ENCODE assay signal across 18 mouse cellular contexts in the genomic region with DNA sequence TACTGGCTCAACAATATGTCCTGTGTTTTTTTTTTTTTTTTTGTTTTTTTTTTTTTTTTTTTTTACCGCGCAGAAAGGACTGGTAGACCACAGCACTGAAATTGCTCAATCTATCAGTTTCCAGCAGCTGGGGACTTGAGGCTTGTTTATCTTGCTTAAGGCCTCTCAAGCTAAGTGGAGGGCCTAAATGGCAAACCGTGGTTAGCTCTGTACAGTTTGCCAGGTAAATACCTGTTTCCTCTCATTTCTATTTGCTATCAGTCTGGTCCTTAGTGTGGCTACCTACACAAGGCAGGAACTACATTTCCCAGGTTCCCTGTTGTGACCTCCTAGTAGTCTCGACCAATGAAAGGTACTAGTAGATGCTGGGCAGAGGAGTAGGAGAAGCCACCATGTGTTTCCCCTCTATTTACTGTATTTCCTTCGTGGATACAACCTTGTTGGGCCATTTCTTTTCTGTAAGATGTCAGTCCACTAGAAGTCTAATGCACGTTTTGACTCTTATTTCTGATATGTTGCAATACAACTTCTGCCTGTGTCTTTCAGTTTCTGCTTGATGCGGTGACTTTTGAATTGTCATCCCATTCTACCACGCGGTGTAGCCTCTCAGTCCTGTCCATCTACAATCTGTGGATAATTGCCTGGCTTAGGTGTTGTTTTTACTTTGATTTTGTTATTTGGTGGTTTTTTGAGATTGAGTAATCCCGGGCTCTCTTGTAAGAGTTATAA.
DNase-seq lines count a peak whose midpoint lies in the region; ATAC-seq and TF ChIP-seq lines count a peak whose summit lies in the region.
"Had no signal": no experiment of that assay in that cellular context is flagged by ENCODE, and none has a peak within 500 bp of the region (broad histone marks: within the 10 kb centered on the region; RNA-seq: fewer than 3 reads in every experiment).

No protein-coding gene starts in this region.

- no peaks in the 10 kb centered on the region for H3K79me2 ChIP-seq in heart, adult 2 months (replicated peaks; ENCODE audit: control insufficient read depth, insufficient read depth, low read length)

- 34% methylated on average over 10 of the region's 10 CpGs for WGBS in liver, embryonic 13.5 days (ENCODE audit: insufficient replicate concordance)
- 62% methylated on average over 10 of the region's 10 CpGs for WGBS in heart, adult 2 months

- no peak for TF ChIP-seq CTCF in heart, adult 2 months (IDR thresholded peaks at IDR 0.05)

- ATAC-seq in liver, embryonic 13.5 days (ENCODE audit: low read depth): peak; percentile 95
- ATAC-seq: forebrain, postnatal 0 days; midbrain, embryonic 13.5 days had no signal

- no peaks in the 10 kb centered on the region for H3K27me3 ChIP-seq in liver, embryonic 13.5 days
- no peaks in the 10 kb centered on the region for H3K27me3 ChIP-seq in heart, adult 2 months (ENCODE audit: control insufficient read depth, insufficient read depth, low read length)
- H3K27me3 ChIP-seq: embryonic facial prominence, embryonic 13.5 days; midbrain, embryonic 13.5 days; neural tube, embryonic 15.5 days had no signal

- peaks cover 14% of the 10 kb centered on the region for H3K4me1 ChIP-seq in liver, embryonic 13.5 days (replicated peaks)
- no peaks in the 10 kb centered on the region for H3K4me1 ChIP-seq in heart, adult 2 months (ENCODE audit: control insufficient read depth, insufficient read depth, low read length)
- H3K4me1 ChIP-seq: embryonic facial prominence, embryonic 13.5 days; midbrain, embryonic 13.5 days; neural tube, embryonic 15.5 days had no signal

- no peak overlapping the region; the same call in 1 of the 2 replicates for H3K9ac ChIP-seq in liver, embryonic 13.5 days
- no peak overlapping the region for H3K9ac ChIP-seq in heart, adult 2 months (ENCODE audit: low read depth, low read length)
- H3K9ac ChIP-seq: embryonic facial prominence, embryonic 13.5 days; forebrain, postnatal 0 days; midbrain, embryonic 13.5 days; neural tube, embryonic 15.5 days had no signal

- peak; percentile 97 for DNase-seq in 416B (ENCODE audit: low read depth)
- peak; percentile 39 for DNase-seq in c-Kit-positive CD71-negative TER-119-negative erythroid progenitor cells, embryonic 14.5 days (ENCODE audit: low read depth)
- peak; percentile 49 for DNase-seq in liver, embryonic 13.5 days
- DNase-seq in lung, postnatal 14 days: peak; percentile 7
- no peak for DNase-seq in heart, postnatal 25 days (ENCODE audit: low spot score)
- DNase-seq in heart, adult 2 months: no peak
- DNase-seq in urinary bladder, adult 2 months (ENCODE audit: low spot score): no peak
- DNase-seq in kidney, postnatal 36 days: no peak
- DNase-seq: adrenal gland, adult 2 months; cerebellum, adult 9-10 months; forebrain, postnatal 0 days; heart, postnatal 4 days; kidney, adult 11 months; thymus, postnatal 25 days had no signal

- intact Hi-C loops in heart, postnatal 25 days (cut with DNase I): no loop called here
- intact Hi-C loops in heart, adult 2 months (cut with DNase I): no loop called here

- no peak overlapping the region; the same call in 1 of the 2 replicates for H3K4me3 ChIP-seq in liver, embryonic 13.5 days (replicated peaks)
- no peak overlapping the region for H3K4me3 ChIP-seq in heart, adult 2 months
- H3K4me3 ChIP-seq: embryonic facial prominence, embryonic 13.5 days; layer of hippocampus, adult 2 months; midbrain, embryonic 13.5 days; neural tube, embryonic 15.5 days had no signal

- TF ChIP-seq POLR2A in heart, adult 2 months (IDR thresholded peaks at IDR 0.05; ENCODE audit: insufficient read depth, low read depth, low read length): no peak

- H3K4me2 ChIP-seq in liver, embryonic 13.5 days: peak overlapping the region; percentile 43
- H3K4me2 ChIP-seq: embryonic facial prominence, embryonic 13.5 days; midbrain, embryonic 13.5 days; neural tube, embryonic 15.5 days had no signal

- H3K27ac ChIP-seq in liver, embryonic 13.5 days: peak overlapping the region; percentile 53
- H3K27ac ChIP-seq in heart, adult 2 months: no peak overlapping the region
- H3K27ac ChIP-seq: embryonic facial prominence, embryonic 13.5 days; layer of hippocampus, adult 2 months; midbrain, embryonic 13.5 days; neural tube, embryonic 15.5 days had no signal

- no peaks in the 10 kb centered on the region for H3K9me3 ChIP-seq in liver, embryonic 13.5 days (replicated peaks)
- H3K9me3 ChIP-seq: embryonic facial prominence, embryonic 13.5 days; midbrain, embryonic 13.5 days; neural tube, embryonic 15.5 days had no signal

- no peaks in the 10 kb centered on the region for H3K36me3 ChIP-seq in liver, embryonic 13.5 days
- no peaks in the 10 kb centered on the region for H3K36me3 ChIP-seq in heart, adult 2 months (ENCODE audit: control insufficient read depth, insufficient read depth, low read length)
- H3K36me3 ChIP-seq: embryonic facial prominence, embryonic 13.5 days; midbrain, embryonic 13.5 days; neural tube, embryonic 15.5 days had no signal

- TF ChIP-seq EP300 in heart, adult 2 months (IDR thresholded peaks at IDR 0.05; ENCODE audit: insufficient read depth, low read depth, low read length): no peak

Comparison
In these comparisons a context has a peak if more than half of its experiments do, and no peak if none do; other contexts are left out.
1. DNase-seq: peak in 416B (single experiment), c-Kit-positive CD71-negative TER-119-negative erythroid progenitor cells, embryonic 14.5 days (single experiment), liver, embryonic 13.5 days (single experiment) and lung, postnatal 14 days (single experiment); none in heart, postnatal 25 days (single experiment), heart, adult 2 months (0 of 2), urinary bladder, adult 2 months (single experiment) and kidney, postnatal 36 days (0 of 2).